Mouse (Mus musculus) right cerebral cortex, adult 2 months (tissue): ENCODE measurements around the gene Mob3b.
A peak's percentile ranks its signal among the peaks of the same experiment; 100 is the strongest.

ENCODE experiments used
- DNase-seq, 2 experiments: peaks; one replicate each; pipeline ENCODE4 v3.0.0; 2021 to 2022; ENCODE audit warnings: low spot score in 2 of 2

Gene Mob3b

GRCm38 (mm10) chr4:35156751-35157611, at the start of gene Mob3b:
Gene Mob3b, minus strand, starts transcription at chr4:35157484.
- peak; percentile 85 to 88 for DNase-seq

- no peak for DNase-seq
These were observed 47.4 kb upstream of the Mob3b start for GRCm38 (mm10) chr4:35204659-35205058.

- no peak for DNase-seq
These were observed 46.4 kb upstream of the Mob3b start for GRCm38 (mm10) chr4:35203724-35204123.

- no peak for DNase-seq
These were observed 44.4 kb upstream of the Mob3b start for GRCm38 (mm10) chr4:35201700-35202099.

- DNase-seq = no peak
These were observed 35.4 kb upstream of the Mob3b start for GRCm38 (mm10) chr4:35192725-35193124.

GRCm38 (mm10) chr4:35189794-35190193, 32.5 kb upstream of the Mob3b start:
- peak; percentile 28 to 35 for DNase-seq

GRCm38 (mm10) chr4:35187617-35188326, 30.5 kb upstream of the Mob3b start:
- no peak for DNase-seq

GRCm38 (mm10) chr4:35177926-35178645, 20.8 kb upstream of the Mob3b start:
- no peak for DNase-seq

GRCm38 (mm10) chr4:35175566-35175965, 18.3 kb upstream of the Mob3b start:
- no peak for DNase-seq

GRCm38 (mm10) chr4:35173551-35173950, 16.3 kb upstream of the Mob3b start:
- DNase-seq = no peak

- no peak for DNase-seq
These were observed 15.2 kb upstream of the Mob3b start for GRCm38 (mm10) chr4:35172471-35172870.

- DNase-seq = no peak
These were observed 12.4 kb upstream of the Mob3b start for GRCm38 (mm10) chr4:35169571-35170125.

- no peak for DNase-seq
These were observed 10.6 kb upstream of the Mob3b start for GRCm38 (mm10) chr4:35167855-35168254.

GRCm38 (mm10) chr4:35165947-35166346, 8.7 kb upstream of the Mob3b start:
- DNase-seq = no peak

- DNase-seq = no peak
These were observed 8.0 kb upstream of the Mob3b start for GRCm38 (mm10) chr4:35165275-35165674.

GRCm38 (mm10) chr4:35157815-35158214, 531 bp upstream of the Mob3b start:
- DNase-seq = no peak

GRCm38 (mm10) chr4:35156149-35156611, 1.1 kb downstream of the Mob3b start:
- DNase-seq = peak in 1 of 2 experiments; percentile 21

GRCm38 (mm10) chr4:35155132-35155922, 2.0 kb downstream of the Mob3b start:
- no peak for DNase-seq

- no peak for DNase-seq
These were observed 3.2 kb downstream of the Mob3b start for GRCm38 (mm10) chr4:35154051-35154450.

- no peak for DNase-seq
These were observed 5.5 kb downstream of the Mob3b start, which contains the start of gene Ifnk for GRCm38 (mm10) chr4:35151756-35152155. Gene Ifnk, plus strand, starts transcription at chr4:35152056.

GRCm38 (mm10) chr4:35150706-35151105, 6.6 kb downstream of the Mob3b start:
- no peak for DNase-seq
